Mouse (Mus musculus) yolk sac, embryonic 10.5 days (tissue): Measurements from ENCODE around the gene March11.

Experiments used
- DNase-seq: peaks from one replicate; pipeline ENCODE4 v3.0.0-alpha.2; 2017; ENCODE audit warnings: low spot score

March11 gene

DNA sequence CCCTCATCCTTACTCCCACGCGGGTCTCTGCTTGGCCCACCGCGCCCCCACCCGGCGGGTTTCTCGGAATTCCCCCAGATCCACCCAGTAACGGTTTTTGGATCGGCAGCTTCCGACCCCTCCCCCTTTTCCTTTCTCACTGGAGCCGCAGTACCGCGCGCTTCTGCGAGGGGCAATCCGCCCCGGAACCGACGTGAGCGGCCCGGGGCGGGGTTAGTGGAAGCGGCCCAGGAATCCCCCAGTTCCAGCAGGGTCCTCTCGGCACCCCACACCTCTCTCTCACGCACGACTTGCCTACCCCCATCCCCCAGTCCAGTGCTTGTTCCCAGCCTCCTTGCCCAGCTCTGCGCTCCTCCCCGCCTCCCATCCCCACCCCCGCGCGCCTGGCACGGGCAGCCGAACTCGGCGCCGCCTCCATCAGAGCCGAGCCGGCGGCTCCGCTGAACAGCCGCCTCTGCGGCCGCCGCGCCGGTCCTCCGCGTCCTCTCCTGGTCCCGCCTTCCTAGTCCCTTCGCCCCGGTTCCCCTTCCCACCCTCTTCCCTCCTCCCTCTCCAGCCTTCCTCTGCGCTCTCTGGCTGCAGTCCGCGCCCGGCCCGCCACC is at the start of gene March11:
March11 (plus strand) TSS at position 420 of the 602 bp plus-strand sequence.
- peak; percentile 4 for DNase-seq

DNA sequence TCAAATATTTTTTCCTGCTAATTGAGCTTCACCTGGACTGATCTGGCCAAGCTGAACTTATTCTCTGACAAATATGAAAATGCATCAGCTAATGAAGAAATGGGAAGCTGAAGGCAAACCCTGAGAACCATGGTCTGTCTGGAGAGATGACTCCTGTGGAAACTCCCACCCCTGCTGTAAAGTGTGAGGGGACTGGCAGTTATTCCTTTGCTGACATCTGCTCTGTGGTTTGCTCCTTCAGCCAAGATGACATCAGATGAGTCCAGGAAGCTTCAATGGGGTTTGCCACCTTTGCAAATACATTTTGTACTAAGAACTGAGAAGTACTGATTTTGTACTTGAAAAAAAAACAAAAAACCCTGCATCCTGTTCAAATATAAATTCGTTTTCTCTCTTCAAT is 46.5 kb upstream of the March11 start:
- no peak for DNase-seq

DNA sequence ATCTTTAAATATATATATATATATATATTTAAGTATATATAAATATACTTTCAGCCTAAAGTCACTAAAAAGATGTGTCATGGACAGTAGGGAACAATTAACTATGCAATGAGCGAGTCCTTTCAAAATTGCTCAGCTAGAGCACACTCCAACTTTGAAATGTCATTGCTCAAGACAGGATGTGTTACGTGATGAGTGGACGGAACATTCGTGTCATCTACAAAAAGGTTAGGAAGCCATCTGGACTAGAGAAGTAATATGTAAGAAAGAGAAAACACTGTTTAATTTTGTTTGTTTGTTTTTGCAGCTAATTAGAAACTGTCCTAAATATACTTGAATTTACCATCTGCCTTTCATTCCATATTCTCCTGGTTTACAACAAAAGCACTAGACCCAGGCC is 39.3 kb upstream of the March11 start:
- no peak for DNase-seq

DNA sequence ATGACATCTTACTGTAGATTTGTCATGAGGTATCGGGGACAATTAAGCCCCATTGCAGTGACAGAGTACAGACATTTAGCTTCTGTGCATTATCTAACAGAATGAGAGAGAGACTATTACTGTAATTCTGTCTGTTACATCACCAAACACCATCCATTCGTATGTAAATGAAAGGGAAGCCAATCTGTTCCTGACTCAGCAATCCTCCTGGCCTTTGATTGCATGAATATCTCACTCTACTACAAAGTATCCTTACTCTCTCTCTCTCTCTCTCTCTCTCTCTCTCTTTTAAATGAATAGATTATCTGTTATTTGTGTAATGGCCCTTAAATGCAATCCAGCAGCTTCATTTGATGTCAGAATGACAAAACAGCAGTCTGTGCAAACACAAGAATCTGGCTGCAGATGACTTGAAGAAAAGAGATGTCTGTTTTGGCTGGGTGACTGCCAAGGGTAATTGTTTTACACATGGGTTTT is 32.8 kb upstream of the March11 start:
- no peak for DNase-seq

DNA sequence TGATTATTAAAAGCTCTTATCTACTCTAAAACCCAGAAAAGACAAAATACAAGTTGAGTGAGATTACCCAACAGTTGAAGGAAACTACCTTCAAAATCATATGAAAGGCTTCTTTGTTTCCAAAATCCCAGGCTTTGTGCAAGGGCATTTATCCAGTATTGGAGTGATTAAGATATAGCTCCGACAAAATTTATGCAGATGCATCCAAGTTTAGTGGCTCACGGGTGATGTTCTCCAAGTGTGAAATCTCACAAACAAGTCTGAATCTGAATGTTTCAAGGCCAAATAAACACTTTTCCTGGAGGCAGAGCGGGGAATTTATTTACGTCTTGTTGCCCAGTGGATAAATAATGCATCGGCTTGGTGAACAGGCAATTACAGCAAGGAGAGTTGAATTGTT is 32.2 kb upstream of the March11 start:
- no peak for DNase-seq

DNA sequence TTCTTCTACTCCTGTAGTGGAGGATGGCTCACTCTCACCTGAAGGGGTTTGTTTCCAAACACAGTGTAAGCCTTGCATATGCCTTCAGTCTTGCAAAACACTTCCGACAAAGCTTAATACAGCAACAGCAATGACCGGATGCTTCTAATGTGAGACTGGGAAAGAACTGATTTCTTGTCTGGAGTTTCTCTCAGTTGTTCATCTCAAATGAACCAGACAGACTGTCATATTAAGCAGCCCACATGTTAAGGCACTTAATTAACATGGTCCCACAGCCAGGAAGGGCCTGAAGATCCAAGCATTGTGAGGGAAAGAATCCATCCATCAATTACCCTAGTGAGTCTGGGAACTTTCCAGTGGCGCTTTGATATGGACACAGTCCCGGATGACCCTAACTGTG is 17.0 kb upstream of the March11 start:
- DNase-seq: no peak

DNA sequence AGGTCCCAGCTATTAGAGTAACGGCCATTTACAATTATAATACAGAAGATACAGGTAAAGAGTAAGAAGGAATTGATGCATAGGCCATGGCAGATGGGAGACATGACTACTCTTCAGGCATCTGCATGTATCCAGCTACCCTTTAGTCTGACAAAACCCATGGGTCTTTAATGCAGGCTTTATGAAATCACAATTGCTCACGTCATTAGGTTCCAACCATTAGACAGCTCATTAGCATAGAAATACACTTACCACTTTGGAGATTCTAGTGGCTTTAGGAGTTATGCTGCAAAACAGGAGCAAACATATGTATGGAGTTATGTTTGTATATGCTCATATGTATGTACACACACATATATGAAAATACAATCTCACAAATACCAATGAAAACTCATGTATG is 16.0 kb upstream of the March11 start:
- no peak for DNase-seq

DNA sequence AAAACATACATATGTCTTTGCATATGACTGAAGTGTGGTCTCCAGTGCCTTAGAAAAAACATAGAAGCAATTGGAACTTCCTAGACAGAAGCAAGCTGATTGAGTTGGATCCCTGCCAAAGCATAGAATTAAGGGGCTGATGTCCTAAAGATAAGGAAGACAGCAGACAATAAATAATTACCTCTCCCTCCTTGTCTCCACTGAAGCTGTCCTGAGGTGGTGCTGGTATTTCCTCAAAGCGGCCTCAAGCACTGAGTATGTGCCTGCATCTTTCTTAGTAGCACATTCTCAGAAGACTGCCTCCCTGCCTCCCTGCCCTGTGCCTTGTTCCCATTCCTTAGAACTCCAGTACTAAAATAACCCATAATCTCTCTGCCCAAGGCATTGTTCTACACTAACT is 15.6 kb upstream of the March11 start:
- DNase-seq: no peak

DNA sequence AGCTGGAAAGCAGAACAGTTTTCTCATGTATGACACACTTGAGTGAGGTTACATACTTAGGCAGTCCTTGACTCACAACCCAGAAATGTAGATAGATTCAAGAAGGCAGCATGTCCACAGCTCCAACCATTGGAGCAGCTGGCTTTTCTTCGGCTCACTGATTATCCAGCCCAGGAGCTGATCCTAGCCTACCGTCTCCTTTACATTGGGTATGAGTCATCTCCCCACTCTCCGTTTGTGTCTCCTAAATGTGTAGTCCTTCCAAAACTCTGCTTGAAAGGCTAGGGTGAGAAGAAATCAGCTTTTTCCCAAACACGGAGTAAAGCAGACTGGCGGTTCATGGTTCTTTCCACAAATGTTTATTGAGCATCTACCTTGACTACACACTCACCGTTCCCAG is 10.2 kb upstream of the March11 start:
- no peak for DNase-seq

DNA sequence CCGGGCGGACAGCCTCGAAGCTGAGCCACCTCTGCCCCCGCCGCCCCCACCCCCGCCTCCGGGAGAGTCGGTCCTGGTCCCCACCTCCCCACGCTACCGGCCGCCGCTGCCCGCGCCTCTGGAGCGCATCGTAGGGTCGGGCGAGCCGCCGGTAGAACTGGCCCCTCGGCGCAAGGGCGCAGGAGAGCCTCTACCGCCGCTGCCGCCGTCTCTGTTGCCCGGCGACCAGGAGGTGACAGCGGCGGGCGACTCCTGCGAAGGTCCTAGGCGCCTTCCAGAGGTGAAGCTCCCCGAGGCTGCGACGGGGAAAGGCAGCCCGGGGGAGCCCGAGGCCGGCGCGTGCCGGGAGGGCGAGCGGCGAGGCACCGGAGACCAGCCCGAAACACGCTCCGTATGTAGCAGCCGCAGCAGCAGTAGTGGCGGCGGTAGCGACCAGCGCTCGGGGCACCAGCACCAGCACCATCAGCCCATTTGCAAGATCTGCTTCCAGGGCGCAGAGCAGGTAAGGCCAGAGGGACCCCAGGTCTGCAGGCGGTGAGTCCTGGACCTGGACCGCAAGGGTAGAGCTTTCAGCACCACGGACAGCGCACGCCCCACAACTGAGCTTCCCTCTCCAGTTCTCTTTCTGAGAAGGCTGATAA is 563 bp downstream of the March11 start:
- peak; percentile 48 for DNase-seq

DNA sequence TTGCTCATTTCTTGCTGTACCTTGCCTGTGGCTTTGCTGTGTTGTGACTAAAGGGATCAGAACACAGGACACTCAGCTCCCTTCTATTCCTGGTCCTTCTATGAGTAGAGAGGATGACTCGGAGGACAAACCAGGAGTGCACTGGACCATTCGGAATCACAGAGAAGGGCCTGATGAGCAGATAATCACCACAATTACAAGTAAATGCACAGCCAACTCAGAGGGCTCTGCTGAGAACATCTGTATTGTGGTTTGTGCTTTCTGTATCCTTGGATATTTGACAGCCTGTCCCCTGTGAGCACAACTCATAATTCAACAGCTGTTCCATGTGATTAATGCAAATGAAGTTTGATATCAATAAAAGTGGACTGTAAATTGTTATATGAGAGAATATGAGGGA is 11.0 kb downstream of the March11 start:
- DNase-seq: no peak

DNA sequence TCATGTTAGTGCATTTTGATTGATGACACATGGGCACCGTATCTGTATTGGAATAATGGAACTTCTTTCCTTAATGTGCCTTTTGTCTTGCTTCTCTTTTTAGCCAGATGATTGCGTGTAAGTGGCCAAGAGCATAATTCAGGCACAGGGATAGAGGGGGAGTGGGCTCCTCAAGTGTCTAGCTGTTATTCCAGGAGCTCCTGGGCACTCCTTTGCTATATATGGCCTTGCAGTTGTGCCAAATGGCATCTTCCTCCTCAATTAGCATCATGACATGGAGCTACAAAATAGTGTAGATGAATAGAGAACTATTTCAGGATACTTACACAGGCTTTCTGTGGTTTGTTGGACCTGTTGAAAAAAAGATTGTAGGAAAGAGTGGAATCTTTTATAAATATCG is 11.6 kb downstream of the March11 start:
- DNase-seq: no peak

DNA sequence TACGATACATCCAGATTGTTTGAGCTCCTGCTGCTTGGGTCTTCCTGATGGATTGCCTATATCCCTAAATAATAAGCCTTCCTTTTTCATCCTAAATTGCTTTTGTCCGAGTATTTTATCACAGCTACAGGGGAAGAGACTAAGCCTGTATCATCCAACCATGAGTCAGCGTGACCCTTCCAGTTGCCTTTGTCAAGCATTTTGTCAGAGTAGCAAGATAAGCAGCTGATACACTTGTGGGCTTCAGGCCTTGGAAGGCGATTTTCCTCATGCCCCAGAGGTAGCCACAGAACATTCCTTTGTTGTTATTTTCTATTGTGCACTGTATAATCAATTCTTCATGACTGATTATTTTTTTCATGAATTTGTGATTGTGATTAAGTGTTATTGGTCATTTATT is 14.0 kb downstream of the March11 start:
- DNase-seq: no peak

DNA sequence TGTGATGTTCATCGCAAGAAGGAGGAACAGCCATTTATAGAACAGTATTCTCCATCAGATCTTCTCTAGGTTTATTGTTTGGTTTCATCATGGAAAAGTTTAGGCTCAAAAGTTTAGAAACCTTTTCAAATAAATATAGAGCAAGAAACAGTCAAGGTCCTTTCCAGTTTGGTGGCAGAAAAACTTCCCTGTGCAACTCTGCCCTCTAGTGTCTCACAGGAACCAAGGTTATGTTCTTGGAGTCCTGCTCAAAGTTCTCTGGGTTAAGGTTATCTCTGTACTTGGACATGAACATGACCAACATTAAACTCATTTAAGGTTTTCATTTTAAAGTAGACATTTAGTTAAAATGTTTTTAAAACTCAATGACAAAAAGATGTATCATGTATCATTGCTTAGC is 18.3 kb downstream of the March11 start:
- DNase-seq: no peak

DNA sequence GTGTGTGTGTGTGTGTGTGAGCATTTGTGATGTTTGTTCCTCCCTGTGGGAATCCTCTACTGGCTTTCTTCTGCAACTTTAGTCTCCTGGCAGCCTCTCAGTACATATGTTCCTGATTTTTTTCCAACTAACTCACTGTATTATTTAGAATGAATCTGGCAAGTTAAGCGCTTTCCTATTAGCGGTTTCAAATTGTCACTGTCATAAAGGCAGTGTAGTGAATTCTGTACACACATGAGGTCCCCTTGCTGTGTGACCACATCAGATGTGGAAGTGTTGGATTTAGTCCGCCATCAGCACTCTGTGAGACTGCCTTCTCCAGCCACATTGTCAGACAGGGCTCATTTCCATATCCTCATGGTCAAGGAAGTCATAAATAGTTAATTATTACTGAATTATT is 26.9 kb downstream of the March11 start:
- no peak for DNase-seq

DNA sequence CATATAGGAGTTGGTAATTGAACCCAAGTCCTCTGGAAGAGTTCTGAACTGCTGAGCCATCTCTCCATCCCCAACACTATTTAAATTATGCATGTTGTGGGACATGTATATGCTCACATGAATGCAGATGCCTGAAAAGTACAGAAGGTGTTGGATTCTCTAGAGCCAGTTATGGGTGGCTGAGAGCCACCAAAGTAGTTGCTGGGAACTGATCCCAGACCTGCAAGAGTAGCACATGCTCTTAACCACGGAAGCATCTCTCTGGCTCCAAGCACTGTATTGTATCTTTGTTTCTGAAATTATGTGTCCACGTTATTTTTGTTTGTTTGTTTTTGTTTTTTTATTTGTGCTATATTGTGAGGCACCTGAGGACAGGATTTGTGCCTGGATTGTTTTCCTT is 28.9 kb downstream of the March11 start:
- DNase-seq: no peak

DNA sequence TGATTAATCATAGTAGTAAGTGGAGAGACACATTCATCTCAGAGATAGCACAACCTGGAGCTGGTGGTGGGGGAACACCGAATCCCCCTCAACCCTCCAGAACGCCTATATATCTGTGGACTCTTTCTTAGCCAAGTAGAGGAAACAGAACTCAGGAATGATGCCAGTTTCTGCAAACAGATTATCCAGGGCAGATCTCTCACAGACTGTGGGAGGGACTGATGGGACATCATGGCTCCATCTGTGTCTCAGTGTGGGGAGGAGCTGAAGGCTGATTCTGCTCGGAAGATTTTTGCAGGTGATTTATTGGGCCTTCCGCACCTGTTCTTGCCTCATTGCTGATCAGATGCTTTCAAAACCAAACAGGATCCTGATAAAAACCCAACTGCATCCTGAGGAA is 29.5 kb downstream of the March11 start:
- DNase-seq: no peak

DNA sequence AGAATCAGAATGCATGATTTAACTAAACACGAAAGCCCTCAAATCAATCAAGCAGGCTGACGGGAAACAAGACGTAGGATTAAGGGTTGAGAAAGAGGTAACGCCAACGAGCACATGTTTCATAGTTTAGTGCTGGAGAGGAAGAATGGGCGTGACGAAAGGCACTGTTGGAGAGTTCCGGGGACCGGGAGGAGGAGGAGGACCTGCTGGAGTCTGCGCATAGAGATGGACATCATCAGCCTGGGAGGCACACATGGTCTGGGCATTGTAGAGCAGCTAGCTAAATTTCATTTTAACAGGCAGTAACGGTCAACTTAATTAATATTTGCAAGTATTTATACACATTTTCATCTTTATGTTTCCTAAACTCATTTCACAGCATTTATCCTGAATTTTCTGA is 31.6 kb downstream of the March11 start:
- no peak for DNase-seq

DNA sequence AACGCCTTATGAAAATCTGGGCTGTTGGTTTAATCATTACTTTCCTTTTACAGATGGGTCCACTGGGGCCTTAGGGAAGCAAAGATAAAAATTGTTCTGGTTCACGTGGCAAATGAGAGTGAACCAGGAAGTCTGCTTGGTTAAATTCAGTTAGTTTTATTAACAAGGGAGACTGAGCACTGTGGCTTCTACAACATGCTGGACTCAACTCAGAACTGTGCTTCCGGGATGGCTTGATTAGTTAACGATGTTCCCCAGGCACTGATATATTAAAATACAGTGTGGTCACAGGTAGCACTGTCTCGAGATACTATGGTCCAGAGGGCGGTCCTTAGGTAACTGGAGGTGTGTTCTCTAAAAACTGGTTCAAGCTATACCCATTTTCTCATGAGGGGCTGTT is 32.1 kb downstream of the March11 start:
- DNase-seq: no peak

DNA sequence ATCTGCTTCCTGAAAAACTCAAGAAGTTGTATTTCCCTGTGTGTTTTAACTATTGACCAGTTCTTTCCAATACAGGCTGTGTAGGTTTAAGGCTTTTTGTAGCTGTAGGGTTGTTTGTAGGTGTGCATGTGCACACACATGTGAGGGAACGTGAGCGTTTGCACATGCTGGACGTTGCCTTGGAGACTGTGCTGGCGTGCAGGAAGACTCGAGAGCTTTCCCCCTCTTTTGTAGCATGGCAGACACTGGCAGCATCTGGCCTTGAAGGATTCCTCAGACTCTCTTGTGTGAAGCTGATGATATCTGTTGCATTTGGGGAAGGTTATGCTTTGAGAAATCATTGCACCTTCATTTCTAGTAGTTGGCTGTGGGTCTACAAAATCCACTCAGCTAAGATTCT is 35.5 kb downstream of the March11 start:
- no peak for DNase-seq

DNA sequence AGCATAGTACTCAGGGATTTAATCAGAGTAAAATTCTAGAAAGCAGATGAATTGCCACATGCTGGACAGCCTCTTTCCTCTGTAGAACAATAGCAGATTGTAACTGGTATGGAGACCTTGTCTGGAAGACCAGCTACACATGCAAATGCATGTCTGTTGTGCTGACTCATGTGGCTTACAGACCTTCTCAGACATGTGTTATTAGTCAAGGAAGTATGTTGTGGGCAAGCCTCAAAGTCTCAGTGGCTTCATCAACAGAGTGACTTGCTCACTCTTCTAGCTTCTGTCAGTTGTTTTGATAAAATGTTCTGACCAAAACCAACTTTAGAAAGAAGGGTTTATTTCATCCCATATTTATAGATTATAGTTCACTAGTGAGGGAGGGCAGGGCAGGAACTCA is 44.8 kb downstream of the March11 start:
- no peak for DNase-seq

DNA sequence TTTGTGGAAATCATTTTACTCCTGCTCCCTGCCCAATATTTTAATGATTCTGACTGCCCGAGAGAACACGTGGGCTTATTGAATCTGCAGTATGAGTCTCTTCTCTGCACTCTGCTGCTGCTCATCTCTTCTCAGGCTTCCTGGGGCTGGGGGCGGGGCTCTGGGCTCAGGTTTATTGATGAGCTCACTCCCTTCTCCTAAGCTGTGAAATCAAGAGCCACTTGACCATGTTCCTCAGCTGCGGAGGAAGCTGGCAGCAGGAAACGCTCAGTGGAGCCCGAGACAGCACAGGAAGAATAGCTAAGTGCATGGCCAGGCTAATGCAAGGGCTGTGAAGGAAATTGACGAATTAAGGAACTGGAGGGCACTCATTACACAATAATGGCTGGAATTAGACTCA is 56.5 kb downstream of the March11 start:
- no peak for DNase-seq

DNA sequence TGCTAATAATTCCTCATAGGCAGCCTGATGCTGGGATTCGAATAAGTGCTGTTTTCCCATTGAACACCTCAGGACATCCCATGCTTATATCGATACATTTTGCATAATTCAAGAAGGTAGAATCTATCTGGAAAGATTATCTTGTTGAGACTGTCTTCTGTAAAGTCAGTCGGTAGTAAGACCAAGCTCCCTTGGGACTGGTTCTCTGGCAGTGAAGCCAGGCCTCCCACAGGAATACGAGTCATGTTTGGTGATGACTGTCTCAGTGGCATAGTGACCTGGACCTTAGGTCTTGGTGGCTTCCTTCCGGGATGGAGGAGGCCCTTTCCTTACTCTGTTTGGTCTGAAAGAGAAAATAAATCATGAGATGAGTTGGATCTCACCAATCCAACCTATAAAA is 57.7 kb downstream of the March11 start:
- DNase-seq: no peak

DNA sequence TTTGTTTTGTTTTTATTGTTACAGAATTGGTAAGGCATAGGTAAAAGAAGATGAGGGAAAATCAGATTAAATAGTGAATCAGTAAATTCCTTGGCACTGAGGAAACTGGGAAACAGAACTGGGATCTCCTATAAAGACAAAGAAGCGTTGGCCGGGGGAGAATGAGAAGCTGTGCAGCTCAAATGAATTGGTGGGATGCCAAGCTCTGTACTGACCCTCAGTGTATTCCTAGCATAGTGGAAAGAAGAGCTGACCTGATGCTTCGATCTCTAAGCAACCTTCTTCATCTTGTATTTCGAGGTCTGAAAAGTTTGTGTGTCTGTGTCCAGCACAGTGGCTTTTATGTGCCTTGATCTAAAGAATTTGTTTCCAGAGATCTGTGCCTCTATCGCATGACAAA is 64.9 kb downstream of the March11 start:
- DNase-seq: no peak
